Mouse (Mus musculus) kidney, adult 2 months (tissue): ENCODE data around the gene Gm21970.

Source experiments
- CTCF ChIP-seq: fragments of 200-500 bp; conservative IDR thresholded peaks from 2 replicates; pipeline ENCODE4 v1.5.1; 2011; ENCODE audit warnings: low read depth, mild to moderate bottlenecking, control low read depth, low read length, moderate library complexity, mixed read lengths; ENCODE audit not compliant: insufficient read depth, insufficient read length
- POLR2A ChIP-seq: fragments of 200-500 bp; IDR thresholded peaks from one replicate; pipeline ENCODE4 v1.6.1; 2011; ENCODE audit warnings: low read depth, low read length, control low read depth

DNA sequence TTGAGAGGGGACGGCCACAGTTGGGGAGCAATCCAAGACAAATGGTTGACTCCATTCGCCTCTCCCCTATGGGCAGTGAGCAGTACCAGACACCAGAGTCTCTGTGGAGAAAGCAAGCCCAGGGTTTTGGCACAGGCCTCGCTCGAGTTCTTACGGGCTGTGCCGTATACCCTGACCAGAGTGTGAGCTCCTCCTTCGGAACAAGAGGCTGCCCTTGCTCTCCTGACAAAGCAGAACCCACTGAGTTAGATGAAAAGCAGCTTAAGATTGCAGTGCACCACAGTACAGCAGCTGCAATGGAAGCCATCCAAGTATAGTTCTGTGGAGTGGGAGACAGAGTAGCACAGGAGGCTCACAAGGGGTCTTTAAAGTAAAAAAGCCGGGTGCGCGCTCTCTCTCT is 14.8 kb upstream of the Gm21970 start:
- TF ChIP-seq CTCF (no peak), POLR2A (no peak)
